Mouse (Mus musculus): ENCODE results near the gene Plek. TPM values are rescaled to one million over a fixed set of nuclear protein-coding genes. Genes with fewer than 3 reads are reported as not detected.

The Plek gene
- polyA plus RNA-seq, 1 experiment: not detected

DNA sequence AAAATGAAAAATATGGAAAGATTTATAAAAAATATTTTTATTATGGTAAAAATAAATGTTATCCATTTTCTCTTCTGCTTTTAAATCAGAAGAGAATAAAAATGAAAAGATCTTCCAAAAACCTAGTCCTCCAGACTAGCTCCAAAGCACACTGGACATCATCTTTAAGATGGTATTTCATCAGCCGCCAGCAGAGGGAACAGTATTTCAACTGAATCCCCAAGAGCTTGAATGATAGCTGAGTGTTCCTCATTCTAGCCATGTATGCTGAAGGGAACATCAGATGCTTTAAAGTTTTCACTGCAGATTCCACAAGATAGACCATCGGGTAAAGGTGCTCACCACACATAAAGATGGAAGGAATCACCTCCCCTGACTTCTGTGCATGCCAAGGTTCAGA is 84.4 kb downstream of the Plek start:
- Histone ChIP-seq H3K4me3 (ENCODE audit: low read depth, low read length) (no peak overlapping the region), H3K9me3 (replicated peaks; ENCODE audit: control insufficient read depth, insufficient read depth, low read length, poor library complexity, severe bottlenecking) (no peaks in the 10 kb centered on the region), H3K36me3 (ENCODE audit: control insufficient read depth, insufficient read depth, low read length, poor library complexity, severe bottlenecking) (no peaks in the 10 kb centered on the region), H3K4me1 (ENCODE audit: control insufficient read depth, insufficient read depth, low read length) (no peaks in the 10 kb centered on the region), H3K27me3 (ENCODE audit: control insufficient read depth, insufficient read depth, low read length, poor library complexity, severe bottlenecking) (no peaks in the 10 kb centered on the region), H3K9ac (ENCODE audit: low read depth, poor library complexity, severe bottlenecking) (no peak overlapping the region), H3K27ac (ENCODE audit: insufficient read depth, low read length) (no peak overlapping the region)
- TF ChIP-seq CTCF (IDR thresholded peaks at IDR 0.05; ENCODE audit: low read depth, low read length) (no peak), POLR2A (IDR thresholded peaks at IDR 0.05; ENCODE audit: insufficient read depth, low read length) (no peak), EP300 (IDR thresholded peaks at IDR 0.05; ENCODE audit: insufficient read depth, low read depth, low read length) (no peak)

GRCm38 (mm10) chr11:16958520-16958919 is 93.7 kb downstream of the Plek start:
- H3K27me3 ChIP-seq (ENCODE audit: control insufficient read depth, insufficient read depth, low read length, poor library complexity, severe bottlenecking): no peaks in the 10 kb centered on the region
- no peak overlapping the region for H3K27ac ChIP-seq (ENCODE audit: insufficient read depth, low read length)
- H3K9ac ChIP-seq (ENCODE audit: low read depth, poor library complexity, severe bottlenecking): no peak overlapping the region
- no peak for TF ChIP-seq CTCF (IDR thresholded peaks at IDR 0.05; ENCODE audit: low read depth, low read length)
- TF ChIP-seq POLR2A (IDR thresholded peaks at IDR 0.05; ENCODE audit: insufficient read depth, low read length): no peak
- TF ChIP-seq EP300 (IDR thresholded peaks at IDR 0.05; ENCODE audit: insufficient read depth, low read depth, low read length): no peak
- H3K9me3 ChIP-seq (replicated peaks; ENCODE audit: control insufficient read depth, insufficient read depth, low read length, poor library complexity, severe bottlenecking): peaks cover 2% of the 10 kb centered on the region; the same call in 1 of the 2 replicates
- H3K36me3 ChIP-seq (ENCODE audit: control insufficient read depth, insufficient read depth, low read length, poor library complexity, severe bottlenecking): no peaks in the 10 kb centered on the region
- H3K4me1 ChIP-seq (ENCODE audit: control insufficient read depth, insufficient read depth, low read length): no peaks in the 10 kb centered on the region
- no peak overlapping the region for H3K4me3 ChIP-seq (ENCODE audit: low read depth, low read length)

DNA sequence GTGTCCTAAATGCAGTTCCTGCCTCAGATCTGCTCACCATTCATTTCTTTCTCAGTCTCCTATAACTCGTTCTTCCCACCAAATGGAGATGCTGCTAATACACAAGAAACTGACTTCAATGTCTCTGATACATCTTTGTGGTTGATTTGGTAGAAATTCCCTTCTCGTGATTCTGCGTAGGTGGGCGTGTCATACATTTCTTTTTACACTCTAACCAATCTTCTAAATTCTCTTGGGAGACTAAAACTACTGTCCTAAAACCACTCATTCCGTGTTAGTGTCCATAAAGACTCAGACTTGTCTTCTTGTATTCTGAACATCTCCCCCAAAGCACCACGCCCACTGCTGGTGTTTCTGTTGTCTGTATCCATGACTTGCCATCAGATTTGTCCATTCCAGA is 95.2 kb downstream of the Plek start:
- Histone ChIP-seq H3K4me1 (ENCODE audit: control insufficient read depth, insufficient read depth, low read length) (no peaks in the 10 kb centered on the region), H3K36me3 (ENCODE audit: control insufficient read depth, insufficient read depth, low read length, poor library complexity, severe bottlenecking) (no peaks in the 10 kb centered on the region), H3K27me3 (ENCODE audit: control insufficient read depth, insufficient read depth, low read length, poor library complexity, severe bottlenecking) (no peaks in the 10 kb centered on the region), H3K9ac (ENCODE audit: low read depth, poor library complexity, severe bottlenecking) (no peak overlapping the region), H3K4me3 (ENCODE audit: low read depth, low read length) (no peak overlapping the region), H3K9me3 (replicated peaks; ENCODE audit: control insufficient read depth, insufficient read depth, low read length, poor library complexity, severe bottlenecking) (peaks cover 2% of the 10 kb centered on the region; the same call in 1 of the 2 replicates), H3K27ac (ENCODE audit: insufficient read depth, low read length) (no peak overlapping the region)
- TF ChIP-seq EP300 (IDR thresholded peaks at IDR 0.05; ENCODE audit: insufficient read depth, low read depth, low read length) (no peak), CTCF (IDR thresholded peaks at IDR 0.05; ENCODE audit: low read depth, low read length) (no peak), POLR2A (IDR thresholded peaks at IDR 0.05; ENCODE audit: insufficient read depth, low read length) (no peak)

GRCm38 (mm10) chr11:16956115-16956862 is 95.9 kb downstream of the Plek start:
- TF ChIP-seq EP300 (IDR thresholded peaks at IDR 0.05; ENCODE audit: insufficient read depth, low read depth, low read length) (no peak), POLR2A (IDR thresholded peaks at IDR 0.05; ENCODE audit: insufficient read depth, low read length) (no peak), CTCF (IDR thresholded peaks at IDR 0.05; ENCODE audit: low read depth, low read length) (no peak)
- H3K4me1 ChIP-seq (ENCODE audit: control insufficient read depth, insufficient read depth, low read length): no peaks in the 10 kb centered on the region
- H3K27me3 ChIP-seq (ENCODE audit: control insufficient read depth, insufficient read depth, low read length, poor library complexity, severe bottlenecking): no peaks in the 10 kb centered on the region
- no peak overlapping the region for H3K9ac ChIP-seq (ENCODE audit: low read depth, poor library complexity, severe bottlenecking)
- H3K9me3 ChIP-seq (replicated peaks; ENCODE audit: control insufficient read depth, insufficient read depth, low read length, poor library complexity, severe bottlenecking): peaks cover 2% of the 10 kb centered on the region; the same call in 1 of the 2 replicates
- no peaks in the 10 kb centered on the region for H3K36me3 ChIP-seq (ENCODE audit: control insufficient read depth, insufficient read depth, low read length, poor library complexity, severe bottlenecking)
- H3K27ac ChIP-seq (ENCODE audit: insufficient read depth, low read length): no peak overlapping the region
- H3K4me3 ChIP-seq (ENCODE audit: low read depth, low read length): no peak overlapping the region

GRCm38 (mm10) chr11:16951761-16952010 is 100.5 kb downstream of the Plek start:
- Histone ChIP-seq H3K4me1 (ENCODE audit: control insufficient read depth, insufficient read depth, low read length) (no peaks in the 10 kb centered on the region), H3K27ac (ENCODE audit: insufficient read depth, low read length) (no peak overlapping the region), H3K9ac (ENCODE audit: low read depth, poor library complexity, severe bottlenecking) (peak overlapping the region; percentile 44), H3K36me3 (ENCODE audit: control insufficient read depth, insufficient read depth, low read length, poor library complexity, severe bottlenecking) (no peaks in the 10 kb centered on the region), H3K27me3 (ENCODE audit: control insufficient read depth, insufficient read depth, low read length, poor library complexity, severe bottlenecking) (no peaks in the 10 kb centered on the region), H3K4me3 (ENCODE audit: low read depth, low read length) (peak overlapping the region; percentile 86), H3K9me3 (replicated peaks; ENCODE audit: control insufficient read depth, insufficient read depth, low read length, poor library complexity, severe bottlenecking) (no peaks in the 10 kb centered on the region; the same call in 1 of the 2 replicates)
- TF ChIP-seq CTCF (IDR thresholded peaks at IDR 0.05; ENCODE audit: low read depth, low read length) (no peak), EP300 (IDR thresholded peaks at IDR 0.05; ENCODE audit: insufficient read depth, low read depth, low read length) (no peak), POLR2A (IDR thresholded peaks at IDR 0.05; ENCODE audit: insufficient read depth, low read length) (no peak)

GRCm38 (mm10) chr11:16950976-16951760 is 101.0 kb downstream of the Plek start, which contains the start of gene Fbxo48:
Gene Fbxo48, plus strand, starts transcription at chr11:16951375.
- no peaks in the 10 kb centered on the region for H3K4me1 ChIP-seq (ENCODE audit: control insufficient read depth, insufficient read depth, low read length)
- no peak within 1 kb of the TSS for H3K27ac ChIP-seq (ENCODE audit: insufficient read depth, low read length)
- H3K27me3 ChIP-seq (ENCODE audit: control insufficient read depth, insufficient read depth, low read length, poor library complexity, severe bottlenecking): no peaks in the 10 kb centered on the region
- peak within 1 kb of the TSS; percentile 54 for H3K9ac ChIP-seq (ENCODE audit: low read depth, poor library complexity, severe bottlenecking)
- H3K36me3 ChIP-seq (ENCODE audit: control insufficient read depth, insufficient read depth, low read length, poor library complexity, severe bottlenecking): no peaks in the 10 kb centered on the region
- H3K4me3 ChIP-seq (ENCODE audit: low read depth, low read length): peak within 1 kb of the TSS; percentile 86
- TF ChIP-seq CTCF (IDR thresholded peaks at IDR 0.05; ENCODE audit: low read depth, low read length) (no peak), EP300 (IDR thresholded peaks at IDR 0.05; ENCODE audit: insufficient read depth, low read depth, low read length) (no peak), POLR2A (IDR thresholded peaks at IDR 0.05; ENCODE audit: insufficient read depth, low read length) (peak; percentile 89)
- no peaks in the 10 kb centered on the region; the same call in 1 of the 2 replicates for H3K9me3 ChIP-seq (replicated peaks; ENCODE audit: control insufficient read depth, insufficient read depth, low read length, poor library complexity, severe bottlenecking)
